Mouse (Mus musculus) neural tube, embryonic 10.5 days (tissue): ENCODE results near the gene Pkp1.
A peak's percentile ranks its signal among the peaks of the same experiment; 100 is the strongest.

ENCODE experiments used
- DNase-seq: peaks from one replicate; pipeline ENCODE4 v3.0.0-alpha.2; 2017; ENCODE audit warnings: low spot score; ENCODE audit errors: extremely low spot score

Pkp1 gene

DNA sequence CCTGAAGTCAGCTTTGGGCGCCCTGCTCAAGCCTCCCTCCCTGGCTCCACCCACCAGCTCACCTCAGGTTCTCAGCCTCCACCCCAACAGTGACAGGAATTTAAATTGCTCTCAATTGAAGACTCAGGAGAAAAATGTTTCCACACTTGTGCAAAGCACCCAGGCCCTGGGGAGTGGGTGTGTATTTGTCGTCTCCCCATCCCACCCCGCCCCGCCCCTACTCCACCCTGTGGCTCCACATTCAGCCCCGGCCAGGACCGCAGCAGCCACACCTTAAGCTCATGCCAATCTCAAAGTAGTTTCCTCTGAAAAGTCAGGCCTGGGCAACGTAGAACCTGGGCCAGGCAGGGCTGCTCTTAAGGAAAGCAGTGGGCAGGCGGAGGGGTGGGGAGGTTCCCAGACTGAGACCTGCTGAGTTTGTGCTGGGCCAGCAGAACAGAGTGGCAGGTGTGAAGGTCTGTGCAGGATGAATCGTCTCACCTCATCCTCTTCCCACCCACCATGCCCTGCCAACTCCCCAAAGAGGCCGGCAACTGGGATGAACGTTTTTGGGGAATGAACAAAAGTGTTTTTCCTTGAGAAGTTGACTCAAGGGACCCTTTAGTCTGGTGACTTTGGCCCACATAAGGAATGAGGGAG, 61.8 kb downstream of the Pkp1 start:
- DNase-seq, result no peak

DNA sequence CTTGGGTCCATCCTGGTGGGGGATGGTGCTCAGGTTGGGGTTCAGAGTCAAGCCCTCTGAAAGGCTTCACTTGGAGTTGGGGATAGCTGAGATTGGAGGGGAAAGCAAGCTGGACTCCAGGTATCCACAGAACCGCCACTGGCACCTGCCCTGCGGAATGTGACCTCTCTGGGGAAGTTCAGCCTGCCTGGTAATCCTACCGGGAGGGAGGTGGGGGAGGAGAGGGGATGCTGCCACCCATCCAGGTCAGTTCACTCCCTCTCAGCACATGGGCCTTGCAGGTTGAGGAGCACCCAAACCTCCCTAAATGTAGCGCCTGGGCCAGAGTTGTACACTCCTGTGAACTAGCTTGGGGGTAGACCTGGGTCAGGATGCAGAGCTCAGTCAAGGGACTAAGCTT, 62.9 kb downstream of the Pkp1 start:
- no peak for DNase-seq

DNA sequence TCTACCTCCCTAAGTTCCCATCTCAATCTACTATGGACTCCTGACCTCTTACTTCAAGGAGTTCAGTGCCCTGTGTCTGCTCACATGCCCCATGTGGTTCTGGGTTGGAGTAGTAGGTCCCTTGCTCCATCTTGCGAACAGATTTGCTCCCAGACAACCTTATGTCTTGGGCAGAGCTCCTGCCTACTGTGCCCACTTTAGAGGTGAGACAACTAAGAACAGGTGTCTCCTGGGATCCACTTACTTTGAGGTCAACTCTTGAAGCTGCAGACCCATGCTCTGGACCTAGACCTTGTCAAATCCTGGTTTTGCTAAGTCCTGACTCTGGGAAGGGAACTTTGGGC, 63.7 kb downstream of the Pkp1 start:
- no peak for DNase-seq

DNA sequence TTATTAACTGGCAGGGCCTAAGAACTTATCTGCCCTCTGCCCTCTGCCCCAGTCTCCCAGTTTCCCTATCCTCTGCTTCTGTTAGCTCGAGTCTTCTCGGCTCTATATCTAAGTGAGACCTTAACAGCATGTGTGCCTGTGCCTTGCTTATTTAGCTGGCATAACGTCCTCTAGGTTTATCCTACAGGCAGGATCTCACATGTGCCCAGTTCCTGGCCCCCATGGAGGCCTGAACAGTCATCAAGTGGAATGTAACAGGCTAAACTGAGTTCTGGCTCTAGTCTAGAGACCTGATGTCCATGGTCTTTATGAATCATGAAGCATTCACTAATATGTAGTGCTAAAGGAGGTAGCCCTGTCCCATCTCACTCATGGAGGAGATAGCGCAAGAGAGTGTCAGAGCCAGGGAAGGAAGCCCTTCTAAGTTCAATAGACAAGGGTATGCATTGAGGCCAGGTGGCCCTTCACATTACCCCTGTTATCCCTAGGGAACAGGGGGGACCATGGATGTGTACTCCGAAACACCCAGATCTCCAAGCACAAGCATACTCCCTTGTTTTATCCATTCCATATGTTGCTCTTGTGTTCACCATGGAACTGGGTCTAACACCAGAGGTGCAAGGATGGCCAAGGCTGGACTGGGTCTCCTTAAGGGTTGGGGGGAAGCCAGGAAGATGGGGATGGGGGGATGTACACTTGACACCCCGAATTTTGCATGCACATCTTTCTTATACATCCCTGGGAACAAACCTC, 64.2 kb downstream of the Pkp1 start:
- DNase-seq, result no peak

DNA sequence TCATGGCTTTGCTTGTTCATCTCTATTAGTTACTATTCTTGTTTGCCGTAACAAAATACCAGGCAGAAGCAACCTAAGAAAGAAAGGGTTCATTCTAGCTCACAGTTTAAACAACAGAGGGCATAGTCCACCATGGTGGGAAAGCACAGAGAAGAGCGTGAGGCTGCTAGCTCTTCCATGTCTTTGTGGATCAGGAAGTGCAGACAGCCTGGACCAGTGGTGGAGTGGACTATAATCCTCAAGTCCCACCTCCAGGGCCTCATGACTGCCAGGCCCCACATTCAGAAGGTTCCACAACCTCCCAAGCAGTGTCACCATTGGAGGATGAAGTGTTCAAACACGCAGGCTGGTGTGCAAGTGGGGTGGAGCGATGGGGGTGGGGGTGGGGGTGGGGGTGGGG, 65.8 kb downstream of the Pkp1 start:
- no peak for DNase-seq

DNA sequence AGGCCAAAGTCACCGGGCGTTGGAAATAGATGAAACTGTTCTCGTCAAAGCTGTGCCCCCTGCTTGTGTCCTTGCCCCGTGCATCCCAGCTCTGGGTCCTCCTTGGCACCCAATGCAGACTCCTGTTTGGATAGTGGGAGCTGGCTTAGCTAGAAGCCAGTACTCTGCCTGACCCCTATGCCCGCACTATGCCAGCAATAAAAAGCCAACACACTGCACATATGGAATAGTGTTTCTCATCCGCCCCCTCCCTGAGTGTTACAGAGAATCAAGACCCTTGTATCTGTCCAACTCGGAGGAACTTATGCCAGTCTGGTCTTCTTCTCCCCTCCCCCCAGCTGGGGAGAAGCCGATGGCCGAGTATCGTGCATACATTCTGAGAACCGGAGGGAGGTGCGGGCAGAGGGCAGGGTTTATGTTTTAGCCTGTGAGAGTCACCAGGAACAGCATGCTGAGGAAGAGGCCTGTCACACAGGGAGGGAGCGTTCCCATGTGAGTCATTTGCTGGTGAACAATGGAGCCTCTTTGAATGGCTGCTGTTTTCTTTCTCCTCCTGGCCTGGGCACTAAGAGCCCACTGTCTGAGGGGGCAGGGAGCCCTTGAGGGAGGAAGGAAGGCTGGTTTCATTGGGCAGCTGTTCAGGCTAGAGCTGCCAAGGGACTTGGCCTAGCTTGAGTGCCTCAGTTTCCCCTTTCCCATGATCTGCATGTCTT, 66.8 kb downstream of the Pkp1 start:
- peak; percentile 34 for DNase-seq

DNA sequence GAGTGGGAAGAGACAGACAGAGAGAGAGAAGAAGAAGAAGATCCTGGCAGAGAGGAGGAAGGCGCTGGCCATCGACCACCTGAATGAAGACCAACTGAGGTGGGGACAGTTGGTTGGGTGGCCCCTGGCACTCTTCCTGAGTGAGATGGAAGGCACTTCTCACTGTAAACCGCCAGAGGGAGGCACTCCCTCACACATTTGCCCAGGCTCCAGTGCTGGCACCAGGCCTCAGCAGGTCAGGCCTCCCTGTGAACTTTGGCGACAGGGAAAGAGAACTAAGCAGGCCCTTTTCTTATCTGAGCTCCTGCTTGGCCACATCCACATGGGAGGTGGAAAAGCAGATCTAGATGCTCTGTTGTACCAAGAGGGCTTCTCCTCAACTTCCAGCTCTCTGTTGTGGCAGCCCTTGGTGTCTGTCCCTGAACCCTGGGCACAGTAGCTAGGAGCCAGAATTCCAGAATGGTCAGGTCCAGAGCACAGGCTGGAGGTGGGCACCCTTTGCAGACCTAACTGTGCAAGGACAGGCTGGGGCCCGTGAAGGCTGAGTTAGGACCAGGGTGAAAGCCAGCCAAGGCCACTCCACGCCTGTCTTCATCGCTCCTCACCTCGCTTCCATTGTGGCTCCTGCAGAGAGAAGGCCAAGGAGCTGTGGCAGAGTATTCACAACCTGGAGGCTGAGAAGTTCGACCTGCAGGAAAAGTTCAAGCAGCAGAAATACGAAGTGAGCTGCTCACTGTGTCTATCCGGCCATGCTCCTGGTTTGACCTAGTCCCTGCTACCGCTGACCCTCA, 68.1 kb downstream of the Pkp1 start:
- DNase-seq, result peak; percentile 30

DNA sequence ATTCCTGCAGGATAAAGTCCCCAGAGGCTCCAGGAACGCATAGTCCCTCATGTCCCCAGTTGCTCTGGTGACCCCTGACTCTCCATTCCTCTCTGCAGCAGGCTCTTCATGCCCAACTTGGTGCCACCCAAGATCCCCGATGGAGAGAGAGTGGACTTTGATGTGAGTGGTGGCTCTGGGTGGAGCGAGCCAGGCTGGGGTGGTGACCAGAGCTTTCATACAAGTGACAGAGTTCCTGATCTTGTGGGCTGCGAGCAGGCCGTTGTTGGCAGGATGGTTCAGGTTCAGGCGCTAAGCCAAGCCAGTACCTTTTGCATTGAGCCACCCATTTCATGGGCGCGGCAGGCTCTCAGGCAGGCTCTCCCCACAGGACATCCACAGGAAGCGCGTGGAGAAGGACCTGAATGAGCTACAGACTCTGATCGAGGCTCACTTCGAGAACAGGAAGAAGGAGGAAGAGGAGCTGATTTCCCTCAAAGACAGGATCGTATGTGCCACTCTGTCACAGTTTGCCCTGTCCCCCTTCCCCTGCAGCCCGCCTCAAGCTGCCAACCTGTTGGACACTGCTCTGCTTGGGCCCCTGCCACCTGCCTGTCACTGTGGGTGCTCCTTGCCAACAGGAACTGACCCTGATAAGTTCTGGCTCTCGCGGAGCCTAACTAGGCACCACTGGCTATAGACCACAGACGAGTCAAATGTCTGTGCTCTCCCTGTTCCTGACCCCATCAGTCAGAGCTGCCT, 71.2 kb downstream of the Pkp1 start:
- no peak for DNase-seq

DNA sequence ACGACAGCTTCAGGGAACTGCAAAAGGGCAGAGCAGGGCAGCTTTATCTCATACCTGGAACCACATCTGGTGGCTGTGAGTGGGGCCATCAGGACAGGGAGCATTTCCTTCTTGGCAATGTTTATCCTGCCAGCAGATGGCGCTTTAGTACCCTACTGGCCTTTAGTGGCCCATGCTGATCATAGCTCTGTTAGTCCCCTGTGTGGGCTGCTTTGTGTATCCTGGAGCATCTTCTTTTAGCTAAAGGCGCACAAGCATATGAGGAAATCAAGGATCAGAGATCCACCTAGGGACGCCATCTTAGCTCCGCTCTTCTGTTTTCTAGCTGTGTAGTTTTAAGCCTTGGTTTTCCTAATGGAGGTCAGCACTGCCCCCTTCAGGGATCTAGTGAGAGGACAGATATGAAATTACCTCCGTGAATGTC, 71.9 kb downstream of the Pkp1 start:
- DNase-seq, result peak; percentile 63

DNA sequence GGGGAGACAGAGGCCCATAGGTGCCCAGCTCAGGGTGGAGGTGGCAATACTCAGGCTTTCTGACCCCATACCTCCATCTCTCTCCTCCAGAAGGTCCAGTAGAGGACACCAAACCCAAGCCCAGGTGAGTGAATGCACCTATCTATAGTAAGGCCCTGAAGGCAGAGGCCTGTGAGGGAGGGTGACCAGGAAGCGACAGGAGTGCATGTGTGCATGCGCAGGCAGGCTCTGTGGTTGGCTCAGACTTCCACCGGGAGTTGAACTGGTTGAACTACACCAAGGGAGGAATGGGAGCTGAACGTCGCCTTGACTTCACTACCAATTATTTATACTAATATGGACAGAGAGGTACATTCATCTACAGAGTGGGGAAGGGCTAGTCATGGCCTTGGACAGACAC, 72.4 kb downstream of the Pkp1 start:
- DNase-seq, result no peak

DNA sequence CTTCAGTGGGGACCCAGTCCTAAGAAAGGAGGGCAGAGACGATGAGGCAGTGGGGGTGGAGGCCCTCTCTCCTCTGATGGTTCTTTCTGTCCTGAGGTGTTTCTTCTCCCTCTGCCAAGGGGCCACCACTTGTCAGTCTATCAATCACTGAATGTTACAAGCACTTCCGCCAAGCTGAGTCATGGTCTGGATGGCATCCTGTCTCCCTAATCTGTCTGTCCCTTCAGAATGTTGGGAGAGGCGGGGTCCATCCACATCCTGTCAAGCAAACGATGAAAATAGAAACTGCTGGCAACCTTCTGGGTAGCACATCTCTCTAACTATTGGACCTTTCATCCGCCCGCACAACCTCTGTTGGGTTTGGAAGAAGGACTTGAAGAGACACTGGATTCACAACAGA, 74.5 kb downstream of the Pkp1 start:
- no peak for DNase-seq

DNA sequence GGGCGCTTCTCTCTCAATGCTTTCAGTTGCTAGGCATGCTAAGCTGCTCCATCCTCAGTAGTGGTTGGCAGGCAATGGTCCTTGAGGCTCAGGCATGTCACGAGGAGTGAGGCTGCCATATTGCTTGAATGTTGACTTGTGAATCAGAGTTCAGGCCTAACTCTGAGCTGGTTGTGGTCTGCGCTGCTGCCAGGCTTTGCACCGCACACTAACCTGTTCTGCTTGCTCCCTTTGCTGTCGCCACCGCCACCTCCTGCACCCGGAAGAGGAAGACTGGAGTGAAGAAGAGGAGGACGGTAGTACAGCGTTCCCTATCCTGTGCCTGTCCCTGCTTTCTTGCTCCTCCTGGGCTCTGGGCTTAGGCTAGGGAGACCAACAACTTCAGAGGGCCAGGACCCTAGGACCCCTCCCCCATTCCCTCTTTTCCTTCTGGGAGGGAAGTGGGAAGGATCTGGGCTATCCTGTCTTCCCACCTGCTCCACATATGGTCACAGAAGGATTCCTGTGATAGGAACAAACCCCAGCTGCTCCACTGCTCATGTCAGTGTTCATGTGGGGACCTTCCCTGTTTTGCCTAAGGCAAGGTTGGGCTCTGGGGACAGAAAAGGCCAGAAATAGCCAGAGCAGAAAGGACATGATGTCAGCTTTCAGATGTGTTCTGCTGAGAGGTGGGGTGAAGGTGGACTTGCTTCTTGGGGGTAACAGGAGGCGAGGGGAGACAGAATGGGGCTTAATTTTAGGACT, 75.3 kb downstream of the Pkp1 start:
- no peak for DNase-seq

DNA sequence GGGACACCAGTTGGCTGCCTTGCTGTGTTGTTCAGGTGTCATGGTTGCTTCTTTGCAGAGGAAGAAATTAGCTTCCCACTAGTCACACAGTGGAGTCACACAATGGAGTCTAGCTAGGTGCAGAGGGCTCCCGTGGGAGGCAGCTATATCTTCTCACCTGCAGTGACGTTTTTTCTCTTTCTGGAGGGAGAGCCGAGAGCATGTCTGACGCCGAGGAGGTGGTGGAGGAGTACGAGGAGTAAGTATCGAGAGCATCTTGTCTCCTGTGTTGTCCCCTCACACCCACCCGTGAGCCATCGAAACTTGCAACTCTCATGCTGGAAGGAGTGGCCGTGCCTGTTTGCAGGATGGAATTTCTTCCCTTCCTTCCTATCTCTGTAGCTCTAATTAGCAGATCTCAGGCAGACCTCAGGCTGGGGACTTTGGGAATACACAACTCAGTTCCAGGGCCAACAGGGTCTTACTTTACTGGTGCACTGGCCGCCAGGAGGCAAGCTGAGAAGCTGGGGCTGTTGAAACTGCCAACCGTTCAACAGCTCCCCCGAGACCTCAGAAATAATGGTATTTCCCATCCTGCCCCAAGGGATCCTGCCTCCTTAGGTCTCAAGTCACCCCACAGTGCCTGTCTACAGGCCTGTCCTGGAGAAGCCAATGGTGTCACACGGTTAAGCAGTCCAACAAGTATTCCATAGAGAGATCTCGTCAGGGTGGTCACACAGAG, 78.2 kb downstream of the Pkp1 start:
- DNase-seq, result no peak

DNA sequence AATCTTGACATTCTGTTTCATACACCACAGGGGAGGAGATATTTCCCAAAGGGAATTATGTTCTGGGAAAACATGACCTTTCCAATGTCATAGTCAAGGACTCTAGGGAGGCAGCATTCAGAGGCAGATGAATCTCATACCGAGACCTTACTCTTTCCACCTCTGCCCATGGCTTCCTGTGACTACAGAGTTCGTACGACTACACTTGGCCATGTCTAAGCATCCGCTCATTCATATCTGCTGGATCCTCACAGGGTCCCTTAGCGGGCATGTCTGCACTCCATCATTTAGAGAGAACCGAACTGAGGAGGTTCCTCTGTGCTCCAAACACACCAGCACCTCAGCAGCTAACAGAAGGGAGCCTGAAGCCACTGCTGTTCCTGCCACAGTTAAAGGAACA, 79.9 kb downstream of the Pkp1 start:
- DNase-seq, result no peak

DNA sequence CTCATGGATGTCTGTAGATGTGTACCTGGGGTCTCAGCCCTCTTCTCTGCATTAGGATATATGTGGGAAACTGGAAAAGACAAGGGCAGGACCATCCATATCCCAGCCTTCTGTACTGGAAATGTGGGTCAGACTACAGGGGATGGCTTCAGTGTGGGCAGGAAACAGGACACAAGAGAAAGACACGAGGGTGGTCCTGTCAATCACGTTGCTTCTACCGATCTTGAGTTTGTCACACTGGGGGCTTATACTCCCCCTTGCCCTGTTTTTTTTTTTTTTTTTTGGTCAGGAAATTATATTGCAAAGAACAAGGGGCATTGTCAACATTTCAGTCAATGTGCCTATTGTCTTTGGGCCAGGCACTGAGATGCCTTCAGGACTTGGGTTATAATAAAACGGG, 80.4 kb downstream of the Pkp1 start:
- DNase-seq, result no peak

DNA sequence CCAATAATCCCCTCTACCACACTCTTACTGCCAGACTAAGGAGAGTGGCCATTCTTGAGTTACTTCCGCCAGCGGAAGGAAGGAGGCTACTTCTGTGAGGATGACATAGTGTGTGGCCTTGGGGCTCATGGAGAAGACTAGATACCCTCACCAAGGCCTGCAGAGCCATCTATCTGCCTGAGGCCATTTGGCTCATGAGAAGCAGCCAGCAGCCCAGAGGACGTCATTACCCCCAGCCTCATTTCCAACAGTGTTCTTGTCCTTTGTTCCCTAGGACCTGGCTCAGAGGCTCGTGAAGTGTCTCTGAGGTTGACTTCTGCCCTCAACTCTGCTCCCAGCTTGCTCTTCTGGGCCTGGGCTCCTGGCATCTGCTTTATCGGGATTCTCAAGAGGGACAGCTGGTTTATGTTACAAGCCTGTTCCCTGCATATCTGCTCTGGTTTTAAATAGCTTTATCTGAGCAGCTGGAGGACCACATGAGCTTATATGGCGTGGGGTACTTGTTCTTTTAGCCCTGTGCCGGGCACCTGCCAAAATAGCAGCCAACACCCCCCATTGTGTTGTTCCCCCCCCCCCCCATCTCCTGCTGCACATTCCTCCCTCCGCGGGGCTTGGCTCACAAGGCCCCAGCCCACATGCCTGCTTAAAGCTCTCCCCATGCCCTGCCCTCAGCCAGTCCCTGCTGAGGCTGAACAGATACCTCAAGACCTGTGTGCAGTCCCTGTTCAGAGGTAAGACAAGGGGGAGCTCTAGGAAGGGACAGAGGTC, 83.1 kb downstream of the Pkp1 start, which contains the start of gene Tnnt2:
TSS of gene Tnnt2 (plus strand) at position 639 of the 768 bp plus-strand sequence.
- no peak for DNase-seq

DNA sequence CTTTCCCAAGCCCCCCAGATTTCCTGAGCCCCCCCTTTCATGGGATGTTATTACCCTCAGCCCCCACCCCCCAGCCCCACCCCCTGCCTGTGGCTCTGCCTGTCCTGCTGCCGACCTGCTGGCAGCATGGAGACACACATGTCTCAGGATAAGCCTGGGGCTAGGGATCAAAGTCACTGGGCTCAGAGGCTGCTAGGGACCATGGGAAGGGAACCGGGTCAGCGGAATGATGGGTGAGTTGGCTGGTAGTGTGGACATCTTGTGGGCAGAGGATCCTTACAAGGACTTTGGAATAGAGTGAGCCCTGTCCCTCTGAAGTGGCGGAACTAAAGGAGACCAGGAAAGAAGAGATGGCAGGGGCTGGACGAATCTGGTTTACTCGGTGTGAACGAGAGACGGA, 84.0 kb downstream of the Pkp1 start:
- DNase-seq, result no peak

DNA sequence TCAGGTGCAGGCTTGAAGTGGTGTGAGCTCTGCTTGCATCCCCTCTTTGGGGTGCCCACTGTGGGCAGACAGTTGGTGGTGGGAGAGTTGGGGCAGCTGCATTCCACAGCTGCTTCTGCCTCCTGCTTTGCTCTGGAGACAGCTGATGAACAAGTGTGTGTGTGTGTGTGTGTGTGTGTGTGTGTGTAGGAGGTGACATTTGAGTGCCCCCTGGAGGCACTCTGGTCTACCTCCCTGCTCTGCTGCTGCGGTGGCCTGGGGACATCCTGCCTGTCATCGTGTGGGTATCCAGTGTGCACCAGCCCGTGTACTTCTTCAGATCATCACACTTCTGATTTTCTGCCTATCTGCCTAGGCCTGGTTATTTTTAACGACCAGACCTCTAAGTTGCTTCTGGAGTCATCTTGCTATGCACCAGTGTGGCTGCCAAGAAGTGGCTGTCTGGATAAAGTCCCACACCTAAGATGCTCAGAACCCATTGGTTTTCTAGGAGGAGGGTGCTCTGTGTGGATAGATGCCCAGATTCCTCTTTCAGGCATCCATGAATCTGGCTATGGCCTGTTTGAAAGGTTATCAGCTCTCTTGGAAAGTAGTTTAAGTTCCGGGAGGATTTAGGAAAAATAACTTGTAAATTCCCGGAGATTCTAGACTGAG, 84.7 kb downstream of the Pkp1 start:
- no peak for DNase-seq
